In the genomic region with DNA sequence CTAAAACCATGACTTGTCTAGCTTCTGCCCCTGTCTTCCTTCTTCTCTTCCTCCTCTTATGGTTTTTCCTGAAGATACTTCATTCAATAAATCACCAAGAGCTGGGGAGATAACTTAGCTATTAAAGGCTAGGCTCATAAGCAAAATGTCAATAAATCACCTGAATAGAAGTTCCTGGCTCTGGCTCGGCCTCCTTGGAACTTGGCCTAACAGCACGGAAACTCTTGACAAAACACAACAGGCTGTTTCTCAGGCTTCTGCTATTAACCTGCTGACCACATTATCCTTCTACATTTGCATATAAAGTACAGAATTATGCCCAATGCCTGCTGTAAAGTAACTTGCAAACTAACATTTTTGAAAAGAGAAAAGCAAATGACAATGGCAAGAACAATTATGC, we compare ENCODE assay signal across 24 mouse cellular contexts. TPM values are rescaled to one million over a fixed set of nuclear protein-coding genes. Genes with fewer than 3 reads are reported as not detected.
DNase-seq lines count a peak whose midpoint lies in the region; ATAC-seq lines count a peak whose summit lies in the region.
"Had no signal": no experiment of that assay in that cellular context is flagged by ENCODE, and none has a peak within 500 bp of the region (broad histone marks: within the 10 kb centered on the region; RNA-seq: fewer than 3 reads in every experiment).

No protein-coding gene starts in this region.

- peak; percentile 26 for DNase-seq in kidney, adult 11 months
- DNase-seq in kidney, adult 8-10 months = peak; percentile 42 to 50
- peak; percentile 43 to 53 for DNase-seq in kidney, postnatal 25 days
- no peak for DNase-seq in ovary, postnatal 10 days (ENCODE audit: low spot score)
- no peak for DNase-seq in urinary bladder, postnatal 14 days (ENCODE audit: low spot score)
- DNase-seq: adrenal gland, postnatal 10 days; B cell, adult 2 months; cerebellum, adult 18-20 months; cerebellum, adult 9-11 months; cerebellum, postnatal 25 days; gastrocnemius, adult 2 months; gastrocnemius, postnatal 14 days had no signal

- ATAC-seq in kidney, embryonic 15.5 days (replicated peaks; ENCODE audit: low FRiP score) = no peak
- ATAC-seq in kidney, embryonic 16.5 days (ENCODE audit: low FRiP score, low TSS enrichment) = no peak
- ATAC-seq: forebrain, embryonic 13.5 days; forebrain, embryonic 16.5 days; Patski had no signal

- 39% methylated on average over 2 of the region's 2 CpGs for WGBS in kidney, embryonic 15.5 days
- 45% methylated on average over 2 of the region's 2 CpGs for WGBS in kidney, embryonic 16.5 days

- no peak overlapping the region for H3K4me3 ChIP-seq in kidney, embryonic 15.5 days (replicated peaks)
- no peak overlapping the region for H3K4me3 ChIP-seq in kidney, embryonic 16.5 days (ENCODE audit: low read length)
- H3K4me3 ChIP-seq: embryonic facial prominence, embryonic 13.5 days; erythroblast, embryonic 14.5 days; forebrain, embryonic 13.5 days; gastrocnemius, adult 2 months; hindbrain, embryonic 12.5 days; hindbrain, embryonic 15.5 days had no signal

- no peaks in the 10 kb centered on the region for H3K9me3 ChIP-seq in kidney, embryonic 15.5 days (replicated peaks)
- no peaks in the 10 kb centered on the region for H3K9me3 ChIP-seq in kidney, embryonic 16.5 days (ENCODE audit: low read length)
- H3K9me3 ChIP-seq: embryonic facial prominence, embryonic 13.5 days; forebrain, embryonic 13.5 days; hindbrain, embryonic 12.5 days; hindbrain, embryonic 15.5 days had no signal

- H3K27ac ChIP-seq in kidney, embryonic 15.5 days = no peak overlapping the region
- no peak overlapping the region for H3K27ac ChIP-seq in kidney, embryonic 16.5 days (ENCODE audit: low read length)
- H3K27ac ChIP-seq: embryonic facial prominence, embryonic 13.5 days; forebrain, embryonic 13.5 days; gastrocnemius, adult 2 months; hindbrain, embryonic 12.5 days; hindbrain, embryonic 15.5 days had no signal

- H3K36me3 ChIP-seq in kidney, embryonic 15.5 days = no peaks in the 10 kb centered on the region
- no peaks in the 10 kb centered on the region for H3K36me3 ChIP-seq in kidney, embryonic 16.5 days (ENCODE audit: insufficient read depth, low read length)
- H3K36me3 ChIP-seq: embryonic facial prominence, embryonic 13.5 days; G1E; hindbrain, embryonic 12.5 days; hindbrain, embryonic 15.5 days had no signal

- no peak overlapping the region for H3K4me2 ChIP-seq in kidney, embryonic 15.5 days
- H3K4me2 ChIP-seq in kidney, embryonic 16.5 days (replicated peaks; ENCODE audit: low read depth, low read length) = no peak overlapping the region
- H3K4me2 ChIP-seq: embryonic facial prominence, embryonic 13.5 days; forebrain, embryonic 13.5 days; heart, embryonic 11.5 days; hindbrain, embryonic 12.5 days; hindbrain, embryonic 15.5 days had no signal

- H3K4me1 ChIP-seq in kidney, embryonic 15.5 days = no peaks in the 10 kb centered on the region
- peaks cover 11% of the 10 kb centered on the region; the same call in 1 of the 2 replicates for H3K4me1 ChIP-seq in kidney, embryonic 16.5 days (ENCODE audit: insufficient read depth, low read length)
- H3K4me1 ChIP-seq: embryonic facial prominence, embryonic 13.5 days; forebrain, embryonic 13.5 days; hindbrain, embryonic 12.5 days; hindbrain, embryonic 15.5 days had no signal

- H3K27me3 ChIP-seq in kidney, embryonic 15.5 days = no peaks in the 10 kb centered on the region
- H3K27me3 ChIP-seq in kidney, embryonic 16.5 days (ENCODE audit: insufficient read depth, low read length) = no peaks in the 10 kb centered on the region
- H3K27me3 ChIP-seq: CH12.LX; embryonic facial prominence, embryonic 13.5 days; forebrain, embryonic 13.5 days; hindbrain, embryonic 12.5 days; hindbrain, embryonic 15.5 days; Patski had no signal

- H3K9ac ChIP-seq in kidney, embryonic 15.5 days = no peak overlapping the region
- H3K9ac ChIP-seq in kidney, embryonic 16.5 days (replicated peaks; ENCODE audit: low read length) = no peak overlapping the region
- H3K9ac ChIP-seq: embryonic facial prominence, embryonic 13.5 days; forebrain, embryonic 13.5 days; hindbrain, embryonic 12.5 days; hindbrain, embryonic 15.5 days had no signal

RNA-seq across cellular contexts. Expression of a gene that starts 40.7 kb away (rescaled TPM):
- polyA plus RNA-seq in kidney, embryonic 15.5 days (2015; fragmentation: Nextera tagmentation; extraction: Ambion mirVana) = 14.9 and 15.9 TPM in 2 replicates
- polyA plus RNA-seq in kidney, embryonic 16.5 days (2015; fragmentation: Nextera tagmentation; extraction: Ambion mirVana) = 20.2 and 21.7 TPM in 2 replicates
- polyA plus RNA-seq: erythroblast, embryonic 14.5 days; G1E; Patski had no signal

RNA-seq across cellular contexts. Expression of a gene that starts 41.1 kb away (rescaled TPM):
- 13.9 and 15.5 TPM in 2 replicates for polyA plus RNA-seq in kidney, embryonic 15.5 days (2015; fragmentation: Nextera tagmentation; extraction: Ambion mirVana)
- polyA plus RNA-seq in kidney, embryonic 16.5 days (2015; fragmentation: Nextera tagmentation; extraction: Ambion mirVana) = 14.4 and 16.2 TPM in 2 replicates
- polyA plus RNA-seq: erythroblast, embryonic 14.5 days; G1E had no signal

Comparison
In these comparisons a context has a peak if more than half of its experiments do, and no peak if none do; other contexts are left out.
1. DNase-seq: peak in kidney, adult 11 months (single experiment), kidney, adult 8-10 months (2 of 2) and kidney, postnatal 25 days (2 of 2); none in ovary, postnatal 10 days (single experiment) and urinary bladder, postnatal 14 days (single experiment).